Mouse (Mus musculus) neural tube, embryonic 14.5 days (tissue): ENCODE measurements at regions not wholly inside any gene's neighbourhood (a gene's known extent, or its start where the extent isn't known, plus 50 kb on each side); places are given as distances from the start of the nearest gene placed in this dataset.

Experiments used
- ATAC-seq: fragments of 200-750 bp; cut with Nextera tagmentation; 2 replicates; pipeline ENCODE4 v1.8.0; 2017; ENCODE audit warnings: low read depth, mild to moderate bottlenecking, moderate TSS enrichment, moderate library complexity
- H3K27ac ChIP-seq: fragments of 300-500 bp; sonication (generic); 2 replicates; pipeline ENCODE4 v1.5.1; 2014; ENCODE audit warnings: low read depth, mild to moderate bottlenecking, control low read depth, low read length, moderate library complexity, mixed read lengths
- H3K27me3 ChIP-seq: fragments of 300-500 bp; sonication (generic); 2 replicates; pipeline ENCODE4 v1.6.1; 2014; ENCODE audit warnings: low read length; ENCODE audit not compliant: control insufficient read depth, insufficient read depth
- H3K36me3 ChIP-seq: fragments of 300-500 bp; sonication (generic); 2 replicates; pipeline ENCODE4 v1.6.1; 2014; ENCODE audit warnings: low read length, mixed read lengths; ENCODE audit not compliant: control insufficient read depth, insufficient read depth
- H3K4me1 ChIP-seq: fragments of 300-500 bp; sonication (generic); 2 replicates; pipeline ENCODE4 v1.6.1; 2014; ENCODE audit warnings: low read length; ENCODE audit not compliant: control insufficient read depth, insufficient read depth
- H3K4me2 ChIP-seq: fragments of 300-500 bp; sonication (generic); 2 replicates; pipeline ENCODE4 v1.6.1; 2014; ENCODE audit warnings: mild to moderate bottlenecking, low read depth, low read length, control low read depth
- H3K4me3 ChIP-seq: fragments of 300-500 bp; sonication (generic); 2 replicates; pipeline ENCODE4 v1.5.1; 2014; ENCODE audit warnings: low read depth, low read length, control low read depth, mixed read lengths
- H3K9ac ChIP-seq: fragments of 300-500 bp; sonication (generic); replicated peaks from 2 replicates; pipeline ENCODE4 v1.6.1; 2014; ENCODE audit warnings: low read depth, mild to moderate bottlenecking, control low read depth, low read length, mixed read lengths
- H3K9me3 ChIP-seq: fragments of 300-500 bp; sonication (generic); 2 replicates; pipeline ENCODE4 v1.6.1; 2016; ENCODE audit warnings: low read length; ENCODE audit not compliant: control insufficient read depth
- WGBS: fragments of 180-500 bp; shearing (Covaris S2); extraction: QIAGEN DNeasy Blood & Tissue Kit; methylation state at CpG from one replicate; pipeline ENCODE4 v1.1.7; 2014; 5-methylcytosine and 5-hydroxymethylcytosine counted together

DNA sequence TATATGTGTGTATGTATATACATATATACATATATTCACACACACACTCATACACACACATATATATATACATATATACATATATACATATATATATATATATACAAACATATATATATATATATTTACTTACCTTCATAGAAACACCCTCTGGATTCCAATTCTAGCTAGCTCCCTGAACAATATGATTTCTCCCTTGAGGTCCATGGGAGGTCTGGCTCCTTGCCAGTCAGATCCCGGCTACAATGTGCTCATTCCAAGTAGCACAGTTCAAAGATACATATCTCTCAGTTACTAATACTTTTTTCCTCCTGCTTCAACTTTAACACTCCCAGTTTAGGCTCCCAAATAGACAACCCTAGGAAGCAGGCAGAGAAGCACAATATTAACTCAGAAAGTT, 624.8 kb upstream of the Gm19410 start:
- no peaks in the 10 kb centered on the region for H3K27me3 ChIP-seq
- H3K4me3 ChIP-seq, result no peak overlapping the region
- 63% methylated on average over 1 of the region's 1 CpGs for WGBS
- no peaks in the 10 kb centered on the region for H3K9me3 ChIP-seq
- no peak overlapping the region for H3K4me2 ChIP-seq
- no peaks in the 10 kb centered on the region for H3K36me3 ChIP-seq
- H3K4me1 ChIP-seq, result no peaks in the 10 kb centered on the region
- no peak overlapping the region for H3K9ac ChIP-seq
- H3K27ac ChIP-seq, result no peak overlapping the region
- ATAC-seq, result no peak

DNA sequence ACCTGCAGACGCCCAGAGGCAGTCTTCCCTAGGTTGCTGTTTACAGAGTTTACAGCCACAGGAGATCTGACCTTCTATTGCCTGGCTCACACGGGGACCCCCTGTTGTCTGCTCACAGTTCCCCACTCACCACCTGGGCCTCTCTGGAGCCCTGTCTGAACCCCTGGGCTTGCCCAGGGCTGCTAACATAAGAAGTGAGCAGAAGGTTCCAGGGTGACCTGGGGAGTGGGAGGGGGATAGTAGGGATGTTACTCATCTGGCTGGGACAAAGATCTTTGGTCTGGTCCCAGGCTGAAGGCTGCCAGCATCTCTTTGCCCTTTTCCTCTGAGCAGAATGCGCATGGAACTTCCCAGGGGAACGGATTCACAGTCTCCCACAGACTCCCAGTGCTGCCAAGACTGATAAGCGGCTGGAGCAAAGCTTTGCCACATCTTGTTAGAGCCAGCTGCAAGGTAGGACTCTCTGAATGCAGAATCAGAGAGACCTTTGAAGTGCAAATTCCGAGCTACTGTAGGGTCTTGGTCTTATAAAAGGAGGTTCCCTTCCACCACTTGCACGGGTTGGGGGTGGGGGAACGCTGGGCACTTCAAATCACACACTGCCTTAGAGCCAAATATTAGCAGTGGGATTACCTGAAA, 622.5 kb upstream of the Gm19410 start:
- WGBS, result 28% methylated on average over 8 of the region's 8 CpGs
- Histone ChIP-seq H3K27ac (no peak overlapping the region), H3K4me3 (no peak overlapping the region), H3K4me1 (no peaks in the 10 kb centered on the region), H3K9me3 (no peaks in the 10 kb centered on the region), H3K9ac (no peak overlapping the region), H3K36me3 (no peaks in the 10 kb centered on the region), H3K4me2 (no peak overlapping the region), H3K27me3 (no peaks in the 10 kb centered on the region)
- no peak for ATAC-seq

DNA sequence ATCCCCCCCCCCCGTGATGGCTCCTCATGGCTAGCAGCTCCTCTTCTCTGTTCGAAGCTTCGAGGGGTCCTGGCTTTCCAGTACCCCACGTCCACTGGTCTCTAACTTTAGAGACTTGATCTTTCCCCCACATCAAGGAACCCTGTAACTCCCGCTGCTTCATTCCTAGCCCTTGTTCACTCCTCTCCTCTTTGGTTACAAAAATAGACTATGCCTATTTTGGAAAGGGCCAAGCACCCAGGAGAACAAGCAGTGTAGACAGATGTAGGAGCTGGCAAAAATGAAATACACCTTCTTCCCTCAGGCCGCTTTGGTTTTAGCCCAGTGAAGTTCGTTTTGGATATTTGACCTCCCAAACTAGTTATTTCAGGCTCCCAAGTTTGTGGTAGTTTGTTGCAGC, 621.9 kb upstream of the Gm19410 start:
- WGBS, result 64% methylated on average over 7 of the region's 7 CpGs
- H3K27me3 ChIP-seq, result no peaks in the 10 kb centered on the region

DNA sequence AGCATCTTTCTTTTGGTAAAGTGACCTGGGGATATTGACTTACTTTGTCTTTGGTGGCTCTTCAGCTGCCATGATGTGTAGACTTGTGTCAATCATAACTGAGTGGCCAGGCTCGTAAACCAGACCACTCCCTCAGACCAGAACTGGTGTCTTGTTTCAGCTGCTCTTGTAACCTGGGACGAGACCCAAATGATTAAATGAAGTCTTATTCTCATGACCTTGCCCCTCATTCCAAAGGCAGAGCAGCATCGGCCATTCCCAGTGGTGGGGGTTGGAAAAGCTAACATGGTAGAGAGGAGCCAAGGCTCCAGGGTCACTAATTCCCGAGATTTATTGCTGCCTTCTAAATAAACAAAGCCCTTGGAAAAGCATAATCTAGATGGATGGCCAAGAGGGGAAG, 621.2 kb upstream of the Gm19410 start:
- no peaks in the 10 kb centered on the region for H3K27me3 ChIP-seq
- H3K36me3 ChIP-seq, result no peaks in the 10 kb centered on the region
- no peak overlapping the region for H3K9ac ChIP-seq
- no peak overlapping the region for H3K27ac ChIP-seq
- H3K4me2 ChIP-seq, result no peak overlapping the region
- 62% methylated on average over 4 of the region's 4 CpGs for WGBS
- H3K9me3 ChIP-seq, result no peaks in the 10 kb centered on the region
- H3K4me1 ChIP-seq, result no peaks in the 10 kb centered on the region
- no peak overlapping the region for H3K4me3 ChIP-seq
- no peak for ATAC-seq

More for the DNA sequence above, 621.9 kb upstream of the Gm19410 start:
- Histone ChIP-seq H3K27ac (no peak overlapping the region), H3K36me3 (no peaks in the 10 kb centered on the region), H3K4me3 (no peak overlapping the region), H3K9ac (no peak overlapping the region), H3K9me3 (no peaks in the 10 kb centered on the region), H3K4me1 (no peaks in the 10 kb centered on the region), H3K4me2 (no peak overlapping the region)
- ATAC-seq, result no peak

DNA sequence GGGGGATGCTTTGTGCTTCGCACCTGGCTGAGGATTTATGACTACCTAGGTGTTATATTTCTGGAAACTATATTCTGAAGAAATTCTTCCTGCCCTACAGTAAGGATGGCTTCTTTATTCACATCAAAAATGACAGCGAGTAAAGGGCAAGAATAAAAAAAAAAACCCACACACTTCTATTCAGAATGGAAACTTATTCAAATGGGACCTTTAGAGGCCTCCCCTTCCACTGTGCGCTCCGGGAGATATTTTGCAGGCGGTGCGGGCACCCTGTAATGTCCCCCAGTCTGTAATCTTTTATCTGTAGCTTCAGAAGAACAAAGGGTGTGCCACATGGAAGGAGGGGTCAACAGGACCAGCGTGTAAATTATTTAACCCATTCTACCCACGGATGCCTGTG, 618.1 kb upstream of the Gm19410 start:
- Histone ChIP-seq H3K9ac (no peak overlapping the region), H3K27me3 (no peaks in the 10 kb centered on the region), H3K36me3 (no peaks in the 10 kb centered on the region), H3K4me1 (no peaks in the 10 kb centered on the region), H3K9me3 (no peaks in the 10 kb centered on the region), H3K4me3 (no peak overlapping the region), H3K27ac (no peak overlapping the region), H3K4me2 (no peak overlapping the region)
- ATAC-seq, result no peak
- 75% methylated on average over 8 of the region's 8 CpGs for WGBS

DNA sequence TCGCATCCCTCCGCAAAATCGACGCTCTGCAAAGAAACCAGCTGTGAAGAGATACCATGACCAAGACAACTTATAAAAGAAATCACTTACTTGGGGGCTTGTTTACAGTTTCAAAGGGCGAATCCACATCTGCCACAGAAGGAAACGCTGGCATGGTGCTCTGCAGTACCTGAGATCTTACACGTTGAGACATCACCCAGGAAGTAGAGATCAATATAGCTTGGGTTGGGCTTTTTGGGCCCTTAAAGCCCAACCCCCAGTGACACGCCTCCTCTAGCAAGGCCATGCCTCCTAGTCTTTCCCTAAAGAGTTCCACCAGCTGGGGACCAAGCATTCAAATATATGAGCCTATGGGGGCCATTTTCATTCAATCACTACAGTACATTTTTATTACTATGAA, 617.6 kb upstream of the Gm19410 start:
- WGBS, result 88% methylated on average over 8 of the region's 8 CpGs
- no peaks in the 10 kb centered on the region for H3K36me3 ChIP-seq

DNA sequence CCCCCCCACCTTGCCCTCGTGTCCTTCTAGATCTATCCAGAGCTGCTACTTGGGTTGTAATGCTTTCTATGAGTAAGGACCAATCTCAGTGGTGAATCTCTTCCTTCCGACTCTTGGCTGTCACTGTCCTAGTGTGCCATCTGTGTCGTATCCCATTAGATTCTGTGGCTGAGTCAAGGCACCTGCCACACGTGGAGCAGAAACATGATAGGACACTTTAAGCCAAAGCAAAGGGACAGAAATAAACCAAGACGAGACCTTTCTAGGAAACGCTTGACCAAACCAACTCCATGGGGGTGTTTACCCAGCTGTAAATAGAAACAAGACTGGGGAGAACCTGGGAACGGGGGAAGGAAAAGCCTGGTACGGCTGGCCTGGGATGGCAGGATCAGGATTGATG, 613.0 kb upstream of the Gm19410 start:
- WGBS, result 75% methylated on average over 8 of the region's 8 CpGs
- Histone ChIP-seq H3K4me2 (no peak overlapping the region), H3K9me3 (no peaks in the 10 kb centered on the region), H3K36me3 (no peaks in the 10 kb centered on the region), H3K27me3 (no peaks in the 10 kb centered on the region), H3K4me1 (no peaks in the 10 kb centered on the region), H3K4me3 (no peak overlapping the region), H3K9ac (no peak overlapping the region), H3K27ac (no peak overlapping the region)
- ATAC-seq, result no peak

More for the DNA sequence above, 617.6 kb upstream of the Gm19410 start:
- H3K27ac ChIP-seq, result no peak overlapping the region
- H3K27me3 ChIP-seq, result no peaks in the 10 kb centered on the region
- no peak for ATAC-seq
- no peak overlapping the region for H3K4me2 ChIP-seq
- H3K9me3 ChIP-seq, result no peaks in the 10 kb centered on the region
- H3K4me1 ChIP-seq, result no peaks in the 10 kb centered on the region
- H3K9ac ChIP-seq, result no peak overlapping the region
- no peak overlapping the region for H3K4me3 ChIP-seq

DNA sequence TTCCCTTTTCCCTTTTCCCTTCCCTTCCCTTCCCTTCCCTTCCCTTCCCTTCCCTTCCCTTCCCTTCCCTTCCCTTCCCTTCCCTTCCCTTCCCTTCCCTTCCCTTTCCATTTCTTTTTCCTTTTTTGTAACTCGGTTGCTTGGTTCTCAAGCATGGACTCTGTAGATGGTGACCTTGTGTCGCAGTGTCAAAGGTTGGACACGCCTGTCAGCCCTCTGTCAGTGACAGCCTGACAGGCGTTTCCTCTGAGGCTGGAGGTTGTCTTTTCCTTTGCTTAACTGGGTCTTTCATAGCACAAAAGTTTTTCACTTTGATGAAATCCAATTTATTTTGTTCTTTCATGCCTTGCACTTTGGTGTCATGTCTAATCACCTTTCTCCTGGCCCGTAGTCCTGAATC, 609.3 kb upstream of the Gm19410 start:
- Histone ChIP-seq H3K27ac (no peak overlapping the region), H3K27me3 (no peaks in the 10 kb centered on the region), H3K4me2 (no peak overlapping the region), H3K4me3 (no peak overlapping the region), H3K4me1 (no peaks in the 10 kb centered on the region), H3K9me3 (no peaks in the 10 kb centered on the region), H3K9ac (no peak overlapping the region), H3K36me3 (no peaks in the 10 kb centered on the region)
- 43% methylated on average over 5 of the region's 5 CpGs for WGBS
- no peak for ATAC-seq

DNA sequence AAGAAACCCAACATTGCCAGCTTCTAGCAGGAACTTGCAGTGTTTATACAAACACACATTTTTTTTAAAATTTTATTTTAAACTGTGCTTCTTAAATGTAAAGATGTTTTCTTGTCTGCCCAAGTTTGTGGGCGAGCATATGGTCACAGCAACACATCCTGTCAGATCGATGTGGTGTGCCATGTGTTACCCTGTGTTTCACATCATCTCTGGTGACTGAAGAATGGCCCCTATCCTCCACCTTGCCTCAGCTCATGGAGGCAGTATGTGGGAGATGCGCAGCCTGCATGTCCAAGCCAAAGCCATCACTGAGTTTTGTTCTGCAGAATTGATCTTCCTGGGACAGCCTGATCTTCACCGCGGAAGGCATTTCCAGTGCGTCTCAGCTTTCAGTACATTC, 607.9 kb upstream of the Gm19410 start:
- Histone ChIP-seq H3K4me2 (no peak overlapping the region), H3K36me3 (no peaks in the 10 kb centered on the region), H3K4me3 (no peak overlapping the region), H3K27ac (no peak overlapping the region), H3K4me1 (no peaks in the 10 kb centered on the region), H3K9me3 (no peaks in the 10 kb centered on the region), H3K27me3 (no peaks in the 10 kb centered on the region), H3K9ac (no peak overlapping the region)
- ATAC-seq, result no peak
- 89% methylated on average over 6 of the region's 6 CpGs for WGBS
